Mouse (Mus musculus) embryonic stem cell, embryonic (primary cell): ENCODE measurements at regions not wholly inside any gene's neighbourhood (a gene's known extent, or its start where the extent isn't known, plus 50 kb on each side); places are given as distances from the start of the nearest gene placed in this dataset.

Experiments used
- CTCF ChIA-PET, 4 experiments: fragments of 300-600 bp in 2 of 4; fragments of 350-600 bp in 2 of 4; sonication (Branson Sonifier 250); formaldehyde crosslinking; loops; one replicate each; lab custom pipeline; 2022; ENCODE audit warnings: inconsistent platforms in 2 of 4; lab: Charles Lee
- POLR2A ChIA-PET, 4 experiments: fragments of 300-600 bp in 2 of 4; fragments of 350-600 bp in 2 of 4; sonication (Branson Sonifier 250); formaldehyde crosslinking; loops; one replicate each; lab custom pipeline; 2022; ENCODE audit warnings: antibody characterized with exemption in 4 of 4, inconsistent platforms in 1 of 4; lab: Charles Lee

- ChIA-PET CTCF (no interaction called here), POLR2A (no interaction called here)
Measured at GRCm38 (mm10) chr1:155505361-155506077, 52.4 kb upstream of the Acbd6 start.
